Mouse (Mus musculus) kidney, postnatal 4 days (tissue): ENCODE measurements at regions not wholly inside any gene's neighbourhood (a gene's known extent, or its start where the extent isn't known, plus 50 kb on each side); places are given as distances from the start of the nearest gene placed in this dataset.
"Not testable (repeated sequence)": the region's sequence is repeated elsewhere in the genome, so short reads cannot be mapped to it uniquely, and the experiment has no call there.

Experiments used
- DNase-seq, 2 experiments: peaks; one replicate each; pipeline ENCODE4 v3.0.0; 2021; ENCODE audit warnings: mixed read lengths in 2 of 2

DNA sequence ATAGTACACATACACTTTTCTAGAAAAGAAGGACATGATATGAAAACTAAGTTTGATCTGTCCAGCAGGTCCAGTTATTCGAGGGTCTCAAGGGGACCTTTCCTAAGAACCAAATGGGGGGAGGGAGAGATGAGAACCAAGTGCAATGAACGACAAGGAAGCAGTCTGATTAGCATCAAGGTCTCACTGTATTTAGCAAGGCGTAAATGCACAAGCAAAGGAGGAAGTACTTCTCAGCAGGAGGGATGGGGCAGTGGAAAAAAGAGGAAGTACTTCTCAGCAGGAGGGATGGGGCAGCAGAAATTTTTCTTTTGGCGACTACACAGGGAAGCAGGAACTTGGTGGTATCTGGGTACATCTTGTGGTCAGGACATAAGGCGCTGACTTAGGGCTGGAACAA lies 545.5 kb downstream of the Serpinb8 start:
- DNase-seq = not testable (repeated sequence)

DNA sequence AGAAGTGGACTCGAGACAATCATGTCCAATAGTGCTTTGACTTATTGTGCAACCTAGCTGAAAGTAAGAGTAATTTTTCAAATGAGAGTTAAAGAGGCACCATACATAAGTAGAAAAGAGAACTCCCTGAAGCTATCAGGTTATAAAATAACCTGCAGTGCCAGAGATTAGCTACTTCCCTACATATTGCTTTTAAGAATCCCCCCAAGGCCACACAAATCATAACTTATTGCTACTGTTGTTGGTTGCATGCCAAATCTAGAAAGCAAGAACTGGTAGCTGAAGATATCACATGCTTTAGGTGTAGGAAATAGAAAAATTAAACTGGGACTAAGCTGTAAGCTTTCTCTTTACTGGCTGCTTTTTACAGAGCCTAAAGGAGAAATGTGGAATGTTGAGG lies 554.3 kb downstream of the Serpinb8 start:
- no peak for DNase-seq

- no peak for DNase-seq
Measured at GRCm38 (mm10) chr1:108181350-108182167, 591.8 kb downstream of the Serpinb8 start.

- DNase-seq = no peak
Measured at GRCm38 (mm10) chr1:108182168-108182539, 592.3 kb downstream of the Serpinb8 start.

GRCm38 (mm10) chr1:108224047-108224446 lies 634.2 kb downstream of the Serpinb8 start:
- no peak for DNase-seq

- no peak for DNase-seq
Measured at GRCm38 (mm10) chr1:108240152-108240551, 650.3 kb downstream of the Serpinb8 start.

GRCm38 (mm10) chr1:108255147-108255546 lies 665.3 kb downstream of the Serpinb8 start:
- no peak for DNase-seq

DNA sequence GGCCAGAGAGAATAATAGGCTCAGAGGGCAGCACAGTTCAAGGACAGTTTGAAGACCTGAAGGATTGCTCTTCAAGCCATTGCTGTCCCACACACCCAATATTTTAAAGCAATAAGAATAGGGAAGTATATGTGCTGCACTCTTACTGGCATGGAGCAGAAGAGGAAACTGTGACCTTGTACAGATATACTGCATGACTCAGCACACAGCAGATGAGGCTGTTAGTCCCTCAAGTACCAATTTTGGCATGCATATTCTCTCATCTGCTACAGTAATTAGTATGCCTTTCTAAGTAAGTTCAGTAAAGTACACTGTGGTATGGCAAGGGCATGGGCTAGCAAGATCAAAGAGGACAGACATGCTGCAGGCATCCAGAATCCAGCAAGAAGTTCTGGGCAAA lies 669.5 kb downstream of the Serpinb8 start:
- DNase-seq = no peak

GRCm38 (mm10) chr1:108282099-108282498 lies 692.3 kb downstream of the Serpinb8 start:
- no peak for DNase-seq

GRCm38 (mm10) chr1:108286571-108286970 lies 696.8 kb downstream of the Serpinb8 start:
- no peak for DNase-seq
